Mouse (Mus musculus) c-Kit-positive CD71-positive TER-119-positive erythroid progenitor cells, embryonic 14.5 days (primary cell): Measurements from ENCODE around the gene Mms19.

Source experiments
- DNase-seq: peaks from one replicate; pipeline ENCODE4 v3.0.0-alpha.2; 2013; ENCODE audit warnings: low spot score

Mms19 gene

GRCm38 (mm10) chr19:41980819-41981594 lies at the start of gene Mms19:
Mms19 (minus strand) TSS chr19:41981157.
- DNase-seq, result peak; percentile 98

DNA sequence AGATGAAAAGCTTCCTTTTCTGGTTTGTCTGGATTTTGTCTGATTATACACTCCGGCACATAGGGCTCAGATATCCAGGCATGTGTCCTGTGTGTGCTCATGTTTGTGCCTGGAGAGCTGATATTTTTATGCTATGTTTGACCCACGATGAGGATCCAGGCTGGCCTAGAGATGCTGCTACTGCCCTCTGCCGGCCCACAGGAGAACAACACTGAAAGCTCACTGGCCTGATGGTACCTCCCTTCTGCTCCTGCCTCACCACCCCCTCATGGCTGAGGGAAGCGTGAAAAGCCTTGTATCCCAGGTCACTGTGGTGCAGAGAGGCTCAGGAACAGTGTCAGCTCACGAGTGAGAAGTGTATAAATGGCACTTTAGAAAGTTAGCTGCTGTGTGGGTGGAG lies 45.2 kb upstream of the Mms19 start:
- DNase-seq, result peak; percentile 60

- no peak for DNase-seq
These were observed 41.5 kb upstream of the Mms19 start for GRCm38 (mm10) chr19:42022542-42022848.

GRCm38 (mm10) chr19:42021681-42022541 lies 41.0 kb upstream of the Mms19 start:
- DNase-seq, result no peak

DNA sequence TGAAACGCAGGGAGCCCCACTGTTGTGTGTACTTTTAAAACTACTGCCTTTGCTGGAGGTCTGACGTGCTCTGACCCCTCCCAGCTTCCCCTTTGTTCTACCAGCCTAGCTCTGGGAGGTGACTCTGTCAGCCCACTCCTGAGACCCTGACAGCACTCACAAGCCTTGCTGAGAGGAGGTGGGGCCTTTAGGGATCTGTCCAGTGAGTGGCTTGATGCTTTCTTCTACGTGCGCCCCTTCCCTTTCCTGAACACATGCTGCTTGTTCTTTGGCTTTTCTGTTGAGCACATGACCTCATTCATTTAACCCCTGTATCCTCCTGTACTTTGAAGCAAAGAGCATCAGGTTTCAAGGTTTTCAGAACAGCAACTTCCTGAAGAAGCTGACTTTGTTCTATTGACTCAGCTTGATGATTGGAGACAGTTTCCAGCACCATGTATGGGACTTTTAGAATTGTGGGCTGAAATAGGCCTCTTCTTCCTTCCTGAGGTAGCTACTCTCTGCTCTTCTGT lies 38.1 kb upstream of the Mms19 start:
- no peak for DNase-seq

DNA sequence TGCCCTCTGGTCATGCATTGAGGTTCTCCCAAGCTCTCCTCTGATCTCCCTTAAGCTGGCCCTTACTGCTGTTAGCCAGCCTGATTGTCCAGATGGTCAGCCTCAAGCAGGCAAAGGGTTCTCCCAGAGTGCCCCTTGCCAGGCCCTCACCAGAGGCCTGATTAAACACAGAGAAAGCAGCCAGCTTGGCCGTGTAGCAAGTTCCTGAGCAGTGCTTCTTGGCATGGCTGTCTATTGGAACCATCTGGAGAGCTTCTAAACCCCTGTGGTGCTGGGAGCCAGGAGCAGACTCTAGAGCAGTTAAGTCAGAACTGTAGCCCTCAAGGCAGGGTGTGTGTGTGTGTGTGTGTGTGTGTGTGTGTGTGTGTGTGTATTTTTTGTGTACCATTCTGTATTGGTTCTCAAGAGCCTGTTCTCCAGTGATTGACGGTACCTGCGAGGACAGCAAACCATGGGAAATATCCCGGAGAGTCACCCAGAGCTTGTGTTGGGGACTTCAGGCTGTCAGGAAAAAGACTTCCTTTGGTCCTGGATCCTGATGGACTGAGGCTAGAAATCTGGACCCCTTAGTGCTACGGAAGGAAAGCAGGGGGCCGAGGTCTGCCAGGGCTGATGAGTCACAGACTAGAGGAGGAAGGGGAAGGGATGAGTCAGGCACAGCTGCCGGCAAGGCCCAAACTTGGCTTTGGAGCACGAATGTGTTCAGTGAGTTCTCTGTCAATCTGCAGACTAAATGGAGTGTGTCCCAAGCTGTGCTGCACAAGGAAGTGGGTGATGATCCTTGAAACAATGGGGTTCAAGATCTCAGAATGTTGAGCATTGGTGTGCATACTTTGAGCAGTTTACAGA lies 36.7 kb upstream of the Mms19 start:
- DNase-seq, result no peak

- no peak for DNase-seq
These were observed 35.9 kb upstream of the Mms19 start for GRCm38 (mm10) chr19:42016840-42017239.

DNA sequence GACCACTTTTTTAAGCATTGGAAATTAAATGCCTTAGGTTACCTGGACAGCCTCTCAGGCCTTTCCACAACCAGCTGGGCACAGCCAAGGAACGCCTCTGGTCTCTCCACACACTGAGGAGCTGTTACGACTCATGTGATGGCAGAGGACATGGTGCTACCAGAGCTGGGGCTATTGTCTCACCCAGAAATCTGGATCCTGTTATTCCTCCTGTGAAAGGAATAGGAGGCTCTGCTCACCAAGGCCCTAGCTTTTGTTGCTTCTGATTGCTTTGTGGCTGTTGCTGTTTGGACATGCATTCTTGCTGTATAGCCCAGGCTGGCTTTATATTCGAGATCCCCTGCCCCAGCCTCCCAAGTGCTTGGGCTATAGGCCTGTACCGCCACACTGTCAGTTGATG lies 35.3 kb upstream of the Mms19 start:
- DNase-seq, result no peak

DNA sequence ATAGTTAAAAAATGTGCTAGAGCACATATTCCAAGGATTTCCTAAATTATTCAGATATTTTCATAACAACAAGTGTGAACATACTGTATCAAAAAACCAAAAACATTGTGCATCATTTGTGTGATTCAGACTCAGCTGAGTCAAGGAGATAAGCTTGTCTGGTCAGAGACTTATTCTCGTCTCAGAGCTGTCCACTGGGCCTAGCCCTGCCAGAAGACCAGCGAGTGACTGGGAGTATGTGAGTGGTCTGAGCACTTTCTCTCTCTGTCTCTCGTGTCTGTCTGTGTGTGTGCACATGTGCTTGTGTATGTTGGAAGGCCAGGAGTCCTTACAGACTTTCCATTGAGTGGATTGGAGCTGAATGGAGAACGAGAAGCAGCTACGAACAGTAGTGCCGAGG lies 34.0 kb upstream of the Mms19 start:
- no peak for DNase-seq

DNA sequence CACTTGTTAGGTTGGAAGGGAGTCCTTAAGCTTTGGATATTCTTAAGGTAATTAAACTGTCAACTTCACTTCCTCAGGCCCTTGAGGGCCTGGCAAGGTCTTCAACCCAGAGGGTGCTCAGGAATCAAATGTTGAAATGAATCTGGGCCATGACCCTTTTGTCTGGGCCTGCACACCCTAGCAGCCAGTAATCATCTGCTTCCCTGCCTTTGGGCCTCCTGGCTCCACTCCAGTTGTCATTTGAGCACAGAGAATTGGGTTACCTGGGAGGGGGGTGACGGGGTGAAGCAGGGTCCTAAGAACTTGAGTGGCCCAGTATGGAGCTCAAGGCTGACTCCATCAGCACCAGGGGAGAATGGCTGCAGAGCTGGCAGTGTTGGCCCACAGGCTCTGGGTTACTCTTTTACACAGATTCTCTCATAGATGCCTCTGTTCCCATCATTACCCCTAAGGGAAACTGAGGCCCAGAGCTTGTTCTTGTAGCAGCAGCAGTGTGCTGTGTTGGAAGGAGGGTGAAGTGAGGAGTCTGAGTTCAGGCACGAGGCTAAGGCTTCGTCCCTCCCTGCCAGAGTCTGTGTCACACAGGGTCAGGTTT lies 33.4 kb upstream of the Mms19 start:
- no peak for DNase-seq

DNA sequence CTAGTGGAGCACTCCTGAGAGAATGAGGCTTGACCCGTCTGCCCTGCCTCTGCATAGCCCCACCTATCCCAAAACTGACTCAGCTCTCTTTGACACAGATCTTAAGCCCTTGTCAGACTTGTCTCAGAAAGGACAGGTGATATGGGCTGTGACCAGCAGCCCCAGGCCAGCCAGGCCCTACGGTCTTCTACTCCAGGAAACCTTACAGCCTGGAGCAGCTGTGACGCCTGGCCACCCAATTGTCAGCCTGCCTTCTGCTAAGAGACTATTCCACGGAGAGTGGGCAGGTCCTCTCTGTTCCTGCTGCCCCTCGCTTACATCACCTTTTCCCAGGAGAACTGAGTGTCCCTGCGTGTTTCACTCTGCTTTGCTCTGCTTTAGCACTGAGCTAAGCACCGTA lies 30.2 kb upstream of the Mms19 start:
- no peak for DNase-seq

GRCm38 (mm10) chr19:42010436-42010835 lies 29.5 kb upstream of the Mms19 start:
- DNase-seq, result no peak

- no peak for DNase-seq
These were observed 28.1 kb upstream of the Mms19 start for GRCm38 (mm10) chr19:42009067-42009466.

DNA sequence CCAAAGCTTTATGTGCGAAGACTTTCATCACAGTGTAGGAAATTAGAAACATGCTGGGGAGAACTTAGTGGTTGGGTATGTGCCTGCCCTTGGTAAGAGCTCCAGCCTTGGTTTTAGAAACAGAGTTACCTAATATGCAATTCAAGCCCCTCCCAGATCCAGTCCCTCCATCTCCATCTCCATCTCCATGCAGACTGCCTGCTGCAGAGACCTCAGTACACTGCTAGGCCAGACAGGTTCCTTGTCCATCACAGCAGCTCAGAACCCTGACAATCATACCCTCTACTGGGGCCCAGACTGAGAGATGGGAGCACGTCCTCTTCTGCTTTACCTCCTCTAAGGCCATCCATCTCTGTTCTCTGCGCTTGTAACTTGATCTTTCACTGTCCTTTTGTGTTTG lies 27.6 kb upstream of the Mms19 start:
- DNase-seq, result no peak

DNA sequence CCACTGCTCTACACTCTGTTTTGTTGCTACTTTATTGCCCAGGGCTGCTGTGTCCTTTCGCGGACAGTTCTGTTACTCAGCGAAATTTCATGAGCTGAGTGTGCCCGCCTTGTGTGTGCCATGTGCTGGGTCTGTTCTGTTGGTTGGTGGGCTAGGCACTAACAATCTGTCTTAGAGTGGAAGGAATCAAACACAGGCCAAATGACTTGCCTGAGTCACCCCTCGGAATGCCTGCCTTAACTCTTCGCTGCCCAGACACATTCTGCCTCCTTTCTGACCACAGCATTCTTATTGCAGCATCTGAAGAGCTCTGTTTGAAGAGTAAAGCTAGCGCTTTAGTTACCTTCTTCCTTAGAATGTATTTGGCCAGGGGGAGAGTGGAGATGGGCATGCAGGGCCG lies 25.6 kb upstream of the Mms19 start:
- no peak for DNase-seq

DNA sequence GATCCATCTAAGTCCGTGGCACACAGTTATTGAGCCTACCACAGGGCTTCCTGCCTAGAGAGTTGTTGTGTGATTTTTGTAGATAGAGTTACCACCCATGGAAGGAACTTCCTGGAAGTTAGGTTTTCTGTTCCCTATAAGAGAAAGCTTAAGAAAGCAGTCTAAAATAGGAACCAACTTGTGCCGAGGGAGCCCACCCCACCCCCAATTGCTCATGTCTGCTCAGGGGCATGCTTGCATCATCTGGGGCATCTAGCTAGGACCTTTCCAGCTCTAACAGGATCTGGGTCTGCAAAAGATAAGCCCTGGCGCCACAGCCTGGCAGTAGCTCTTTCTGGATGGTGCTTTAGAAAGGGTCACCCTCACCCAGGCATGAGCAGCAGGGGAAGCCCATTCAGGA lies 24.7 kb upstream of the Mms19 start:
- no peak for DNase-seq

DNA sequence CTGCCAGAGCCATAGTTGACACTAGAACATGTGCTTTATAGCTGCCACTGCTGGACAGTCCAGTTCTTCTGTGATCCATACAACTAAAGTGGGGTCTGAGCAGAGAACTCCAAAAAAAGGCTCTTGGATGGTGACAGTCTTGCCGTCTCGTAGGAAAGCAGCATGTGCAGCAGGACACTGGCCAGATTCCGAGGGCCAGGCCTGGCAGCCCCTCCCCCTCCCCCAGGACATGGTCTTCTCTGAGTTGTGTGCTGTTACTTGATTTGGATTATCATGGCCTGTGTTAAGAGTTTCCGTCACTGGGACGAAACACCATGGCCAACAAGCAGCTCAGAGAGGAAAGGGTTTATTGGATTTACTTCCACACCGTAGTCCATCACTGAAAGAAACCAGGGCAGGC lies 23.3 kb upstream of the Mms19 start:
- no peak for DNase-seq

- no peak for DNase-seq
These were observed 20.5 kb upstream of the Mms19 start for GRCm38 (mm10) chr19:42001253-42001980.

DNA sequence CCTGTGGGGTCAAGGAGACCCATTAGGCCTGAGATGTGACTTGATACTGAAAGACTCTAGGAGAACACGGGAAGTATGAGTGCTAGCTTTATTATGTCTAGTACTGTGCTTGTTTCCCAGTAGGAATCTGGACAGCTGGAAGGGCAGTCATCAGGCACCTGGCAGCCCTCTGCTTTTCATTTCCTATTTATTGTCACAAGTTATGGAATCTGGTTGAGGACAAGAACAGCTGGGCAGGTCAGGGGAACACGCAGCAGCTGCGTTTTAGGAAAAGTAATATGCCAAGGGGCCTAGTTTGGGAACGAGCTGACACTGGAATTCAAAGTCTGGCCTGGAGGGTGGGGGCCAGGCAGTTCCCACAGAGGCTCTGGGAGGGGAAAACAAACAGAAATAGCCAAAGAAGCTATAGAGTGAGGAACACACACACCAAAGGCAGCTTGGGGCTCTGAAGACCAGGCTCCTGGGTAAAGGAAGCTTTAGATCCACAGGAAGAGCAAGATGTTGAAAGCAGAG lies 19.5 kb upstream of the Mms19 start:
- no peak for DNase-seq

DNA sequence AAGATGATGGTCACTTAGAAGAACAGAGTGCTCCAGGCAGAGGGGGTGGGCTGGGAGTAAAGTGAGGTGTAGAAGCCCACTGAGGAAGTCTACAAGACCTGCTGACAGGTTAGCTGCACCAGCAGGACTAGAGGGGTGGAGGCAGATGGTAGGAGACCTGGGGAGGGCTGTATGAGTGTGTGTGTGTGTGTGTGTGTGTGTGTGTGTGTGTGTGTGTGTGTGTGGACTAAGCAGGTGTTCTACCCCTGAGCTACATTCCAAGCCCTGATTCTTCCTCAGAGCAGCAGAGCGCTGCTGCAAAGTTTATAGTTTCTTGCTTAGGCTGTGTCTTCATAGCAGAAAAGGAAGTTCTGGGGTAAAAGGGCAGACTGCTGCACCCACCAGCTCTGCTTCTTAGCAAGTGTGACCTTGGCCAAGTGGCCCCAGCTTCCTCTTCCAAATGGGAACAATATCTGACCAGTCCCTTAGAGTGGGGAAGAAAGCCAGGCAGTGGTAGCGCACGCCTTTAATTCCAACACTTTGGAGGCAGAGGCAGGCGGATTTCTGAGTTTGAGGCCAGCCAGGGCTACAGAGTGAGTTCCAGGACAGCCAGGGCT lies 18.8 kb upstream of the Mms19 start:
- DNase-seq, result no peak
